Mouse (Mus musculus) cortical plate, adult 2 months (tissue): Measurements from ENCODE around the gene Arsa. TPM values are rescaled to one million over a fixed set of nuclear protein-coding genes. Genes with fewer than 3 reads are reported as not detected.

Source experiments
- H3K27ac ChIP-seq: fragments of 200-500 bp; 2 replicates; pipeline ENCODE4 v1.5.1; 2012; ENCODE audit warnings: low read length, control low read depth, inconsistent platforms; ENCODE audit not compliant: insufficient read depth
- H3K4me1 ChIP-seq: fragments of 200-500 bp; 2 replicates; pipeline ENCODE4 v1.6.1; 2011; ENCODE audit warnings: low read length; ENCODE audit not compliant: control insufficient read depth, insufficient read depth
- H3K4me3 ChIP-seq: fragments of 200-500 bp; 2 replicates; pipeline ENCODE4 v1.5.1; 2011; ENCODE audit warnings: mild to moderate bottlenecking, low read length, control low read depth; ENCODE audit not compliant: insufficient read depth
- CTCF ChIP-seq: fragments of 200-500 bp; IDR thresholded peaks from 2 replicates; pipeline ENCODE4 v1.5.1; 2011; ENCODE audit warnings: mild to moderate bottlenecking, control low read depth, low read length; ENCODE audit not compliant: insufficient read depth; ENCODE audit errors: extremely low read depth
- POLR2A ChIP-seq: fragments of 200-500 bp; IDR thresholded peaks from 2 replicates; pipeline ENCODE4 v1.6.1; 2011; ENCODE audit warnings: mild to moderate bottlenecking, low read length, control low read depth; ENCODE audit not compliant: insufficient read depth; ENCODE audit errors: extremely low read depth
- polyA plus RNA-seq: library from polyadenylated mRNA; depleted of rRNA; stranded (reverse); fragments of >200 nt; gene quantifications from 2 replicates; pipeline ENCODE4 v1.2.3, GENCODE M21; 2012

Gene Arsa
- polyA plus RNA-seq, 1 experiment, result 40.2 TPM

DNA sequence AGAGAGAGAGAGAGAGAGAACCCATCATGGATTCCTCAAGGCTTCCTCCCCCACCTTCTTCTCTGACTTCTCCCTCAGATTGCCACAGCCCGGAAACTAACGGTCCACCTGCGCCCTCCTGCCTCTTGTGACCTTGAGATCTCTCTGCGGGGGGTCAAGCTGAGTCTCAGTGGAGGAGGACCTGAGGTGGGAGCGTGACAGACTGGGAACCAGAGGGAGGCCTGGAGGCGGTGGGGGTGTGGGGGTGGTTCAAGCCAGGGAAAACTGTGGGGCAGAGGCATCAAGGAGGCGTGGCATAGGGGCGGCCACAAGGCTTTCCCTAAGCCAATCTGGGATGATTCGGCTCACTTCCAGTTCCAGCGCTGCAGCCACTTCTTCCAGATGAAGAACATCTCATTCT lies 16.9 kb downstream of the Arsa start:
- Histone ChIP-seq H3K4me1 (no peaks in the 10 kb centered on the region), H3K4me3 (no peak overlapping the region), H3K27ac (no peak overlapping the region)
- TF ChIP-seq POLR2A, result no peak
- TF ChIP-seq CTCF, result no peak

DNA sequence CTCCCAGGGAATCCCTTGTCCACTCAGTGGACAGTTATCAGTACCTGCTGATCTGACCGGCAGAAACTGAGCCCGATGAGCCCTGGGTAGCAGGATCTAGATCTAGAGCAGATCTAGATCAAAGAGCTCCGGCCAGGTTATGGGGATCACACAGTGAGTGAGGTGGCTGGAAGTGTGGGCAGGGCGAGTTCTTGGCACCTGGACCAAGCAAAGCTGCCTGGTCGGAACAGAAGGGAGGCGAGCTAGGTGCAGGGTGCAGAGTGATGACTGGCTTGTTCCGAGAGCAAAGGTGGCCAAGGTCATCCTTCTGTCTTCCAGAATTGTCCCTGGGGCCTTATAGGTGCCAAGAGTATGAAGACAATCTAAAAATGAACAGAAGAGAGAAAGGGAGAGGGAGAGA lies 17.4 kb downstream of the Arsa start:
- no peak overlapping the region for H3K27ac ChIP-seq
- H3K4me3 ChIP-seq, result no peak overlapping the region
- H3K4me1 ChIP-seq, result no peaks in the 10 kb centered on the region
- TF ChIP-seq CTCF (no peak), POLR2A (no peak)

DNA sequence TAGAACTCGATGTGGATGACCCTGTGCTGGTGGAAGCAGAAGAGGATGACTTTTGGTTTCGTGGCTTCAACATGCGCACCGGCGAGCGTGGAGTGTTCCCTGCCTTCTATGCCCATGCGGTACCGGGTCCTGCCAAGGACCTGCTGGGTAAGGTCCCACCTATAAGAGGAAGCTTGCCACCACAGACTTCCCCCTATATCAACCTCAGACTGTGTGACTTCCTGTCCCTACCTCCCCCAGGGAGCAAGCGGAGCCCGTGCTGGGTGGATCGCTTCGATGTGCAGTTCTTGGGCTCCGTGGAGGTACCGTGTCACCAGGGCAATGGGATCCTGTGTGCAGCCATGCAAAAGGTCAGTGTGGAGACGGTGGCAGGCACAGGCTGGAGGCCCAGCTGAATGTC lies 18.3 kb downstream of the Arsa start:
- TF ChIP-seq POLR2A (no peak), CTCF (no peak)
- H3K4me1 ChIP-seq, result no peaks in the 10 kb centered on the region
- no peak overlapping the region for H3K4me3 ChIP-seq
- no peak overlapping the region for H3K27ac ChIP-seq

DNA sequence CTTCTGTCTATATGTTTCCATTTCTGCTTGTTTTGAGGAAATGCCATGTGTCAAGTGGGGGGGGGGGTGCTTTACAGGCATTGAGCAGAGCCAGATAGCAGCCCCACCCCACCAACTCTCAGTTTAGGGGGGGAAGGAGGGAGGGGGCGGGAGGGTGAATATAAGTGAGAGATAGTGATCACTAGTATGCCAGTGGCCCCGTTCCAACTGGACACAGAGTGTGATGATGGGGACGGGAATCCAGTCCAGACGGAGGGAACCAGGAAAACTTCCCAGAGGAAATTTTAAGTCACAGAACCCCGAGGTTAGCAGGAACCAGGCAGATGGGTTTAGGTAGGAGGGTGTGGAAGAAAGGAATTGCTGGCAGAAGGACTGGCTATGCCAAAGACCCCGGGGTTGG lies 21.6 kb downstream of the Arsa start:
- H3K27ac ChIP-seq, result no peak overlapping the region
- H3K4me3 ChIP-seq, result peak overlapping the region; percentile 99; the same call in 1 of the 2 replicates
- TF ChIP-seq POLR2A, result no peak
- TF ChIP-seq CTCF, result no peak
- H3K4me1 ChIP-seq, result no peaks in the 10 kb centered on the region

DNA sequence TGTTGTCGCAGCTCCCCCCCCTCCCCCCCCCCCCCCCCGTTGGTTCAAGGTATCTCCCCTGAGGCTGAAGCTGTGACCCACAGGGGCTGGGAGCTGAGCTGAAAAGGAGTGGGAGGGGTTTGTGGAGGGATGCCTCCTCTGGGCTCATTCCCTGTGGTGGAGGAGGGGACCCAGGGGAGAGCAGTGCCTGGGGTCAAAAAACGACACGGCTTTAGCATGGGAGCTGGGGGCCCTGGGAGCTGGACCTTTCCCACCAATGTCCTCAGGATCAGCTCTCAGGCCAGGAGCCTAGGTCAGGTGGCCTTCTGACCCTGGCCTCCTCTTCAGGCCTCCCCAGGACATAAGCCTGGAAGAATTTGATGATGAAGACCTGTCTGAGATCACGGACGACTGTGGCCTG lies 22.4 kb downstream of the Arsa start:
- TF ChIP-seq CTCF (no peak), POLR2A (no peak)
- 0 out of 2 replicates have a peak overlapping the region, but pooled peaks have one; percentile 35 for H3K27ac ChIP-seq
- peak overlapping the region; percentile 99 for H3K4me3 ChIP-seq
- no peaks in the 10 kb centered on the region for H3K4me1 ChIP-seq

DNA sequence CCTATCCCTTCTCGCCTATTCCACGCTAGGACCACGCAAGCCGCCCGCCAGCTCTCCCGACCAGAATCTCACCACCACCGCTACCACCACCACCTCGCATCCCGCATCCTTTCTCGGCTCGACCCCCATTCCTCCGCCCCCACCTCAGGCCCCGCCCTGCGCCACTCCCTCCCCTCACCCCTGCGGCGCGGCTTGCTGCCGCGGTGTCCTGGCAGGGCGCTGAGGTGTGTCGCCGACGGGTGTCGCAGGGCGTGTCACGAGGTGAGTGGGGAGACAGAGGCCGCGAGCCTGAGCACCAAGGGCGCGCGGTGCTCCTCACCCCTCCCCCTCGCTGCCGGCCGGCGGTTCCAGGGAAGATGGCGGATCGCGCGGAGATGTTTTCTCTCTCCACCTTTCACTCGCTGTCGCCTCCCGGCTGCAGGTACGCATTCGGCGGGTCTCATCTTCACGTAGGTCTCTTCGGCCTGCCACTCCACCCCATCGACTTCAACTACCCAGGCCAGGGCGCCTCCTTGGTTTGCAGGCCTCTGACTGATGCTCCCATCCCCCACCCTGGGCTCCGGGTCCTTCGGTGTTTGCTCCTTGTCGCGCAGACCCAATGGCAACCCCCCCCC lies 23.3 kb downstream of the Arsa start, which contains the start of gene Mapk8ip2:
Mapk8ip2 (plus strand) TSS at position 49 of the 614 bp plus-strand sequence.
- TF ChIP-seq POLR2A, result peak; percentile 57
- no peak for TF ChIP-seq CTCF
- H3K27ac ChIP-seq, result peak within 1 kb of the TSS; percentile 92
- no peaks in the 10 kb centered on the region for H3K4me1 ChIP-seq
- peak within 1 kb of the TSS; percentile 99 for H3K4me3 ChIP-seq

DNA sequence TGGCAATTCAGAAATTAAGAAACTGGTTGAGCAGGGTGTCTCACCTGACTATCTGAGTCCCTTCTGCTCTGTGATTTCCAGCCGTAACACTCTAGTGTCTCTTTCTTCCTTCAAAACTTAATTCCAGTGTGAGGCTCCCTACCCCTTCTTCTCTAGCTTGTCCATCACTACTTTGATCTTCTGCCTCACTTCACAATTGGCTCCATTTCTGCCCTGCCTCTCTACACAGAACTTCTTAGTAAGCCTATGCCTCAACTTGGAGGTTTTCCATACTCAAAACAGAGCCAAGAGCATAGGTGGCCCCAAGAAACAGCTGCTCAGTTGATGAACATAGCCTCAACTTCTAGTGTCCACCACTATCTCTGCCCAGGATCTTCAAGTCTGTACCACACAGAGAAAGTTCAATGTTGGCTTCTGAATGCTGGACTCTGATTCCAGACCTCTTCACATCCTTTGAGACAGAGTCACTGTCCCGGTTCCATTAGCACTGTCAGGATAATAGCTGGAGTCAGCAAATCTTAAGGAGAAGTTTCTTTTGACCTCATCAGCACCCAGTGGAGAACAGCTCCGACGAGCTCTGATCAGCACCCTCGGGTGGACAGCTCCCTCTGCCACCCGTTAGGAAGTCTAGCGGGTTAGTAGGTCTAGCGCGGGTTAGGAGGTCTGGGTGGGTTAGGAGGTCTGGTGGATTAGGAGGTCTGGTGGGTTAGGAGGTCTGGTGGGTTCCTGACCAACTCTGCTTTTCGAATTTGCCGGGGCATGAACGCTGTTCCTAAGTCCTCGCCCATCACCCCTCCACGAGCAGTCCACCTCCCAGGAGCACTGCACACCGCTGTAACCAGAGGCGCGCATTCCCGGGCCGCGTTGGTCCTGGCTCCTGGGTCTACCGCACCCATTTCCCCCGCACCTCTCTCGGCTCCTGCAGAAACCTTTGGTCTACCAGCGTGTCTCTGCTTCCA lies 24.0 kb downstream of the Arsa start:
- Histone ChIP-seq H3K4me1 (no peaks in the 10 kb centered on the region), H3K27ac (peak overlapping the region; percentile 92), H3K4me3 (peak overlapping the region; percentile 99)
- no peak for TF ChIP-seq POLR2A
- no peak for TF ChIP-seq CTCF

DNA sequence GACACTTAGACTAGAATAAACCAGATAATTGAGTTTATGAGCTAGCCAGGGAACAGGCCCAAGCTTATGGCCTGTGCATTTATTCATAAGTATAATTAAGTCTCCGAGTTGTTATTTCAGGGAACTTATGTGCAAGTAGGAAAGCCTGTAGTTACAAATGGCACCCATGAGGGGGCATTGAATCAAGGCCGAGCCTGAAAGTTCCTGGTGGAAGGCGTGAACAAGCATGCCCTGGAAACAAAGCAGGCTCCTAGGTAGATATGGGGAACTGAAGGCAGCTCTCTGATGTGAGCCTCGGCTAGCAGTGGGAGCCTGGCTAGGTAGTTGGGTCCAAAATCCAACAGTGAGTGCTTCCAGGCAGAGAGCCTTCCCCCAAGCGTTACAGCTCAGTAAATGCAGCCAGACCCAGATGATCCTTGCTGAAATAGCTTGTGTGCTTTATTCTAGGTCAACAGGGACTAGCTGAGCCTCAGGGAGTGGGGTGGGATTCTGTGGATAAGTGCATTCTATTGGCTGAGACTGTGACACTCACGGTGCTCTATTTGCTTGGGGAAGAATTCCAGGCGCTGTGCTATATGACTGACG lies 34.6 kb downstream of the Arsa start:
- TF ChIP-seq CTCF (no peak; the same call in 1 of the 2 replicates), POLR2A (no peak)
- Histone ChIP-seq H3K4me3 (no peak overlapping the region), H3K4me1 (no peaks in the 10 kb centered on the region), H3K27ac (no peak overlapping the region)

DNA sequence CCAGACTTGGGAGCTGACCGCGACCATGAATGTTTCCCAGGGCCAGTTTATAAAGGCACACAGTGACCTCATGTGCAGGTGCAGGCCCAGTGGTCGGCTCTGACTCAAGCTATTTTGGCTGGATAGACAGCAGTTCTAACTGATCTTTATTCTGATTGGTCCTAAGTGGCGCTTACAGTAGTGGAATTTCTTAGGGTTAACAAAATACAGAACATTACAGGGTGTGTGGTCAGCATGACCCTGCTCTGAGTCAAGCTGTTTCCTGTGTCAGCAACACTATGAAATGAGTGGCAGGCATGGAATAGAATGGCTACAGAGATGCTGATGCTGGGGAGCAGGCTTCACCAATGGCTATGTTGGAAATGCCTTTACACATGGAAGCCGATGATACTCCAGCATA lies 41.3 kb downstream of the Arsa start:
- TF ChIP-seq CTCF (no peak), POLR2A (no peak)
- H3K4me1 ChIP-seq, result no peaks in the 10 kb centered on the region
- H3K27ac ChIP-seq, result no peak overlapping the region
- H3K4me3 ChIP-seq, result no peak overlapping the region
